Mouse (Mus musculus) T-helper 1 cell (primary cell): ENCODE results near the gene Gpc5.

Source experiments
- in situ Hi-C: fragments of 300-600 bp; cut with MboI, MseI; formaldehyde crosslinking; loops from one replicate; pipeline ENCODE4 v1.15.1; 2025; ENCODE audit warnings: high pct_unique_total_duplicates

Gene Gpc5

DNA sequence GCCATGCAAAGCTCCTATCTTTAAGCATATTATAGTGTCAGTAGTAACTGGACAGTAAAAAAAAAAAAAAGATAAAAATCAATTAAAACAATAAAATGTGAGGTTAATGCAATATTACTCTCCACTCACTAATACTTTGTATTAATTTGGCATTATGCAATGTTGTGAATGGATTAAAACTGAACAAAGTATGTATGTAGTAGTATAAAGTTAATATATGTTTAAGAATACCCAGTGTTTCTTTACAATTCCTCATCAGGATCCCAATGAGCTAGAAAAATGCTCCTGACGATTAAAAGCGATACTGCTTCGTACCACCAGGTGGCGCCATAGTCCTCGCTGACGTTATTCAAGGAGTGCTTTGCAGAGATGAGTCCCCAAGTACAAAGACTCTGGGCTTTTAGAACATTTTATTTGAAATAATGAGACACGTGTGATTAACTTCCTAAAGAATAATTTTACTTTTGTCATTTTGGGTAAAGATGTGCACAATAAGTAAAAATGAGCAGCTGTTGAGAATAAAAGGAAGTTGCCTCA lies 739.3 kb downstream of the Gpc5 start:
- in situ Hi-C loops = no loop called here

DNA sequence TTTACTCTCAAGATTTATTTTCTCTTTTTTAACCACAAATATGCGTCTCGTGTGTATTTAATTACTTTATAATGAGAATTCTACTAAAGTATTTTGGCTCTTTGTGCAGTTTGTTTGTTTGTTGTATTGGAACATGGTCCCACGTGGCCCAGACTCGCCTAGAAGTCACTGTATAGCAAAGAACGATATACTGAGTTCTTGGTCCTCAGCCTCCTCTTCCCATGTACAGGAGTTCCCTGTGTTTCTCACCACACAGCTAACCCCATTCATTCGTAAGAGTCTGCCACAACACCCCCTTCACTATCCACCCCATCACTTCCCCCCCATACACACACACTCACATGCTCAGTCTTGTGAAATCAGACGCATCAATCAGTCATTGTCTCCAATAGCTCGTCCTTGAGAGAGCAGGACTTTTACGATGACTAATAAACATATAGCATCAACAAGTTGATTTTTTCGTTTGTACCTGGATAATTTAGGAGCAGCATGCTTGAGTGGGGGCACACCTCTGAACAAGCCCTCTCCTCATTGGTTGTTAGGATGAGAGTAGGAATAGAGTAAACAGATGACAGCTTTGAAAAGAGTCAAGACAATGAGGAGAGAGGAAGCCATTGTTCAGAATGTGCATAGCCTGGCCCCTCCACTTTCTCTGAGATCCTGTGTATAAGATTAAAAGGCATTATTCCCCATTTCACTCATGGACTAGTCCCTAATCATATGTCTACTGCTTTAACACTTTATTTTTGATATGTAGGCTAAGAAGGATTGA lies 740.0 kb downstream of the Gpc5 start:
- in situ Hi-C loops = no loop called here

DNA sequence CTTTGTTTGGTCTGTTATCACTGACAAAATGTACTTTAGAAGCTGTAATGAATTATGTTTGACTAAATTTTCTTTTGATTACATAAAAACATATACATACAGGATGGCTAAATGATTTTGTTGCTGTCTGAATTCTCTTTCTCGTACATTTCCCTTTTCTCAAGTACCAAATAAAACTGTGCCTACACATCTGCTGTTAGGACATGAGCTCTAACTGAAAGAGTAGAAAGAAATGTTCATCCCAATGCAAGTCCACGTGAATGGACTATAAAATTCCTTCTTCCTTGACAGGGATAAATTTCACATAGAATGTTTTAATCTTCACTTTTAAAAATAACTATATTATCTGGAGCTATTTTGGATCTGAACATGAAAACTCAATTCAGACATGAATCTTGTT lies 751.8 kb downstream of the Gpc5 start:
- in situ Hi-C loops = no loop called here

DNA sequence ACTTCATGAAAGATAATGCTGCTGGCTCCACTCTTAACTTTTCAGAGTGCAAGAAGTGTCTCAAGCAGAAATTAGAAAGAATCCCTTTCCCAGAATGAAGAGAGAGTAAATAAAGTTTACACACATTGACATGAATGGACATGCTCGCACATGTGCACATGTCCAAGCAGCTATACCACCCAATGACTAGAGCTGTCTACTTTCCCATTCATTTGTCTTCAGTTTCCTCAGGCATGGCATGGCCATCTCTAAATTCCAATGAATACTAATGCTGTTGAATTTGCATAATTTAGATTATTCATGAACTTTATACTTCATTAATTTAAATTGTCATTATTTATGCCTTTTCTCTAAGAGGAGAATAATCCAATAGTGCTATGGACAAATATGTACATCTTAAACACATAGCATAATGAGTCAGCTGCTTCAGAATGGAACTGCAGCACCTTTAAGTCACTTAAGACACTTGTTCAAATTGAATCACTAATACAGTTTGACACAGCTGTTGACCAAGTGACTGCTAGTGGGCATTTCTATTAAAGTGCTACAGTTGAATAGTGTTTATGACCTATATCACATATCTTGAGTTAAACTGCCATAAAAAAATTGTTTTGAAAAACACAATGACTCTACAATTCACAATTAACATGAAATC lies 752.9 kb downstream of the Gpc5 start:
- in situ Hi-C loops = no loop called here

- in situ Hi-C loops = no loop called here
Observed at GRCm38 (mm10) chr14:115869127-115869526, 777.1 kb downstream of the Gpc5 start.

- in situ Hi-C loops = no loop called here
Observed at GRCm38 (mm10) chr14:115976062-115976461, 884.0 kb downstream of the Gpc5 start.

DNA sequence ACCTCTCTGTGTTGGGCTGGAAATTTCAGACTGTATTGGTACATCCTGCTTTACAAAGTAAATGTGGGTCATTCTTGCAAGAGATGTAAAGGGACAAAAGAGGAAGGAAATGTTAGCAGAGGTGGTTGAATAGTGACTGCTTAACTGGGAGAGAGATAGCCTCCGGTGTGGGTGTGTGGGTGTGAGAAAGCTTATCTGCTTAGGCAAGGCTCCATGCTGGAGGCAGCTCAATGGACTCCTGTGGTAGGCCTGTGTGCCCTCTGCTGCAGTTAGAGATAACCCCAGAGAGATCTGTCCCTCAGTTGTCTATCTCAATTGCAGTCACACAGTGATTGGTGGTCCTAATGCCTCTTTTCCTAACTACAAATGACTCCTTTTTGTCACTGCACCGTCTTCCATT lies 887.2 kb downstream of the Gpc5 start:
- in situ Hi-C loops = no loop called here

- in situ Hi-C loops = no loop called here
Observed at GRCm38 (mm10) chr14:115990764-115991163, 898.7 kb downstream of the Gpc5 start.

- in situ Hi-C loops = no loop called here
Observed at GRCm38 (mm10) chr14:115993520-115994106, 901.6 kb downstream of the Gpc5 start.

GRCm38 (mm10) chr14:115998931-115999330 lies 906.9 kb downstream of the Gpc5 start:
- in situ Hi-C loops = no loop called here

DNA sequence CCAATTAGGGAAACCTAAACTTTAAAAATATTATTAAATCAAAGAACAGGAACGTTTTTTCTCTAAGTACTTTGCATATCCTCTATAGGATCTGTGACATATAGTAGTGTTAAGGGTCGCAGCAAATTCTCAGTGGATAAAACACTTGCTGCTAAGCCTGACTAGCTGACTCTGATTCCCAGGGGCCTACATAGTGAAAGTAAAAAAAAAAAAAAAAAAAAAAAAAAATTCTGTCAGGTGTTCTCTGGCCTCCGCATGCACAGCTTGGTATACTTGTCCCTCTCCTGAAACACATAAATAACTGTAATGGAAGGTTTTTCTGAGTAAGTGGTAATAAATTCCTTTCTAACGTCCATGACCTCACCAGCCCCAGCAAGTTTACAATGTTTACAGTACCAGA lies 995.0 kb downstream of the Gpc5 start:
- in situ Hi-C loops = loop anchor here (10.0 kb wide), 1 partner anchor 1338 kb away; no protein-coding TSS in a partner anchor

- in situ Hi-C loops = no loop called here
Observed at GRCm38 (mm10) chr14:116127943-116128342, 1035.9 kb downstream of the Gpc5 start.

DNA sequence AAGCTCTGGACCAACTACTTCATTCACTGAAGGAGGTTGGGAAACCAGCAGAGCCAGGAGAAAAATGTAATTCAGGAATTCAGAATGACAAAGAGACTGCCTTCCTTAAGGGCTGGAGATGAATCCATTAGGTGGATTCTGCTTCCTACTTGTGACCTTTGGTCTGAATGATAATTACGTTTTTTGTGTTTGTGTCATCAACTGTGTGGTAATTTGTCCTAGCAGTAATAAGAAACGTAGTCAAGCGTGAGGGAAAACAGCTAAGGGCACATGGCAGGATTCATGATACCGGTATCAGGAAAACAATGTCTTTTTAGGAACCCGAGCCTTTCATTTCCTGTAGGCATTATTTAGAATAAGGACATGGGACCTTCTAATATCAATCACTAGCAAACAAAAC lies 1045.3 kb downstream of the Gpc5 start:
- in situ Hi-C loops = no loop called here

DNA sequence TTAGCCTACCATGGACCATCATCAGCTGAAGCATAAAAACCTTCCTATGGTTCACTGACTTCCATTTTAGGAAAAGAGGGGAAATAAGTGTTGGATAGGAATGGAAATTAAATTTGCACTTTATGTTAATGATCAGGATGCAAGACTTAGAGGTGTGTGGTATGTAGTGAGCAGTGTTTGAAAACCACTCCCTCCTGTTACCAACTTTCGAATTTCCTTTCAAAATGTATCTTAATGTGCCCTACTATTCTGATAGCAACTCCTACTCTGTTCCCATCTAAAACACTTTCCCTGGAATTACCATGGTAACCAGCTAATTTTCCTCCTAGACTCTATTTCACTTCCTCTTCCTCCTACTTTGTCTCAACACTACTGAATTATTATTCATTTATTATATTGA lies 1045.8 kb downstream of the Gpc5 start:
- in situ Hi-C loops = no loop called here

- in situ Hi-C loops = no loop called here
Observed at GRCm38 (mm10) chr14:116162586-116162985, 1070.6 kb downstream of the Gpc5 start.

DNA sequence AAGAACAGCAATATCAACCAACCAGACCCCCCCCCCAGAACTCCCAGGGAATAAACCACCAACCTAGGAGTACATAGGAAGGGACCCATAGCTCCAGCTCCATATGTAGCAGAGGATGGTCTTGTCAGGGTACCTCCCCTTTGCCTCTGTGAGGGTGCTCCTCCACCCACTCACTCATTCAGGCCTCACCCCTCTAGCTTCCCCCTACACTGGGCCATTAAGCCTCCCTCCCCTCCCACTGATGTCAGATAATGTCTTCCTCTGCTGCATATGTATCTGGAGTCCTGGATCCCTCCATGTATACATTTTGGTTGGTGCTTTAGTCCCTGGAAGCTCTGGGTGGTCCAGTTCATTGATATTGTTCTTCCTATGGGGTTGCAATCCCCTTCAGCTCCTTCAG lies 1075.4 kb downstream of the Gpc5 start:
- in situ Hi-C loops = no loop called here

GRCm38 (mm10) chr14:116169129-116169528 lies 1077.1 kb downstream of the Gpc5 start:
- in situ Hi-C loops = no loop called here

- in situ Hi-C loops = no loop called here
Observed at GRCm38 (mm10) chr14:116186981-116187380, 1095.0 kb downstream of the Gpc5 start.

- in situ Hi-C loops = no loop called here
Observed at GRCm38 (mm10) chr14:116206977-116207376, 1115.0 kb downstream of the Gpc5 start.

GRCm38 (mm10) chr14:116208581-116208980 lies 1116.6 kb downstream of the Gpc5 start:
- in situ Hi-C loops = no loop called here

GRCm38 (mm10) chr14:116209045-116209444 lies 1117.0 kb downstream of the Gpc5 start:
- in situ Hi-C loops = no loop called here

DNA sequence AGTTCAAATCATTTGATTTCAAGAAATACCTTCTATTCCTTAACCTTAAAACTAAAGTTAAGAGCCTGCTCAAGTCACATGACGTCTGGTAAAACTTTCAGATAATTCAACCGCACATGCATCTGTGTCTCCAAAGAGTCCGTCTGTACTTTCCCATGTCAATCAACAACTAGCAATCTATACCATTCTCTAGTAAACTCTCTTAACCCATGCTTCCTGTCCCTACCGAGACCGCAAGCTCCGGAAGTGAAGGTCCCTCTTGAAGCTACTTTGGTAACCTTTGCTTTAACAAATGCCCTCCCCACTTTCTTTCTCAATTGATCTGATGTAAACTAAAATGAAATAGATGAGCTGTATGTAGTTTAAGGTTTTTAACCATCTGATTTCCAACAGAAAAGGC lies 1118.3 kb downstream of the Gpc5 start:
- in situ Hi-C loops = loop anchor here (10.0 kb wide), 1 partner anchor 1764 kb away; no protein-coding TSS in a partner anchor
